Mouse (Mus musculus) forebrain, embryonic 13.5 days (tissue): ENCODE data around the gene Lhfp. TPM values are rescaled to one million over a fixed set of nuclear protein-coding genes. Genes with fewer than 3 reads are reported as not detected.
"Not testable (repeated sequence)": the region's sequence is repeated elsewhere in the genome, so short reads cannot be mapped to it uniquely, and the experiment has no call there.

Experiments used
- ATAC-seq: fragments of 200-750 bp; cut with Nextera tagmentation; 2 replicates; pipeline ENCODE4 v1.8.0; 2017
- H3K27ac ChIP-seq: fragments of 300-500 bp; sonication (generic); 2 replicates; pipeline ENCODE4 v1.5.1; 2015; ENCODE audit warnings: inconsistent platforms, mild to moderate bottlenecking, moderate library complexity
- H3K27me3 ChIP-seq: fragments of 300-500 bp; sonication (generic); 2 replicates; pipeline ENCODE4 v1.6.1; 2015; ENCODE audit warnings: mild to moderate bottlenecking, inconsistent platforms
- H3K36me3 ChIP-seq: fragments of 300-500 bp; sonication (generic); 2 replicates; pipeline ENCODE4 v1.6.1; 2015; ENCODE audit warnings: mild to moderate bottlenecking, inconsistent platforms; ENCODE audit not compliant: poor library complexity, severe bottlenecking
- H3K4me1 ChIP-seq: fragments of 300-500 bp; sonication (generic); 2 replicates; pipeline ENCODE4 v1.6.1; 2015; ENCODE audit warnings: inconsistent platforms
- H3K4me2 ChIP-seq: fragments of 300-500 bp; sonication (generic); 2 replicates; pipeline ENCODE4 v1.6.1; 2015; ENCODE audit warnings: inconsistent platforms, mild to moderate bottlenecking, moderate library complexity
- H3K4me3 ChIP-seq: fragments of 300-500 bp; sonication (generic); 2 replicates; pipeline ENCODE4 v1.5.1; 2015; ENCODE audit warnings: mild to moderate bottlenecking, inconsistent platforms
- H3K9ac ChIP-seq: fragments of 300-500 bp; sonication (generic); 2 replicates; pipeline ENCODE4 v1.6.1; 2015; ENCODE audit warnings: mild to moderate bottlenecking, inconsistent platforms
- H3K9me3 ChIP-seq: fragments of 300-500 bp; sonication (generic); replicated peaks from 2 replicates; pipeline ENCODE4 v1.6.1; 2016; ENCODE audit warnings: inconsistent platforms
- WGBS: fragments of 180-500 bp; shearing (Covaris S2); methylation state at CpG from one replicate; pipeline ENCODE4 v1.1.7; 2015; 5-methylcytosine and 5-hydroxymethylcytosine counted together
- polyA plus RNA-seq: library from polyadenylated mRNA; unstranded; fragments of >200 nt; fragmentation: Nextera tagmentation; extraction: Ambion mirVana; gene quantifications from 2 replicates; pipeline ENCODE4 v1.2.1, GENCODE M21; 2015

Gene Lhfp
- polyA plus RNA-seq, 1 experiment from 2014 or later, result 23.9 TPM

GRCm38 (mm10) chr3:53230562-53230961, 189.2 kb downstream of the Lhfp start:
- H3K27ac ChIP-seq, result no peak overlapping the region
- H3K4me3 ChIP-seq, result no peak overlapping the region
- 61% methylated on average over 3 of the region's 3 CpGs for WGBS
- H3K9ac ChIP-seq, result no peak overlapping the region
- H3K27me3 ChIP-seq, result no peaks in the 10 kb centered on the region
- peak; percentile 43; the same call in 1 of the 2 replicates for ATAC-seq
- no peaks in the 10 kb centered on the region for H3K36me3 ChIP-seq
- H3K4me1 ChIP-seq, result peaks cover 12% of the 10 kb centered on the region
- no peaks in the 10 kb centered on the region for H3K9me3 ChIP-seq
- H3K4me2 ChIP-seq, result no peak overlapping the region

- Histone ChIP-seq H3K4me1 (peaks cover 7% of the 10 kb centered on the region), H3K4me3 (no peak overlapping the region), H3K9ac (no peak overlapping the region), H3K36me3 (no peaks in the 10 kb centered on the region), H3K4me2 (no peak overlapping the region), H3K27ac (no peak overlapping the region), H3K27me3 (no peaks in the 10 kb centered on the region), H3K9me3 (no peaks in the 10 kb centered on the region)
- ATAC-seq, result no peak
- 56% methylated on average over 3 of the region's 3 CpGs for WGBS
Observed at GRCm38 (mm10) chr3:53231112-53231511, 189.8 kb downstream of the Lhfp start.

GRCm38 (mm10) chr3:53232411-53232810, 191.1 kb downstream of the Lhfp start:
- H3K27me3 ChIP-seq, H3K36me3 ChIP-seq, H3K27ac ChIP-seq, ATAC-seq, H3K4me1 ChIP-seq, H3K9me3 ChIP-seq, H3K9ac ChIP-seq, H3K4me2 ChIP-seq, H3K4me3 ChIP-seq: not testable (repeated sequence)
- WGBS, result 90% methylated on average over 9 of the region's 9 CpGs

- Histone ChIP-seq H3K4me2 (no peak overlapping the region), H3K4me1 (peaks cover 4% of the 10 kb centered on the region; the same call in 1 of the 2 replicates), H3K9ac (no peak overlapping the region), H3K4me3 (no peak overlapping the region), H3K9me3 (no peaks in the 10 kb centered on the region), H3K27me3 (no peaks in the 10 kb centered on the region), H3K36me3 (no peaks in the 10 kb centered on the region), H3K27ac (no peak overlapping the region)
- no peak for ATAC-seq
Observed at GRCm38 (mm10) chr3:53234689-53235088, 193.4 kb downstream of the Lhfp start.

- H3K36me3 ChIP-seq, result no peaks in the 10 kb centered on the region
- no peak for ATAC-seq
- H3K9ac ChIP-seq, result no peak overlapping the region
- 94% methylated on average over 3 of the region's 4 CpGs for WGBS
- no peaks in the 10 kb centered on the region for H3K4me1 ChIP-seq
- H3K27me3 ChIP-seq, result no peaks in the 10 kb centered on the region
- H3K4me2 ChIP-seq, result no peak overlapping the region
- no peak overlapping the region for H3K4me3 ChIP-seq
- H3K9me3 ChIP-seq, result no peaks in the 10 kb centered on the region
- H3K27ac ChIP-seq, result no peak overlapping the region
Observed at GRCm38 (mm10) chr3:53236471-53236870, 195.1 kb downstream of the Lhfp start.

- no peak overlapping the region for H3K9ac ChIP-seq
- H3K4me3 ChIP-seq, result no peak overlapping the region
- no peaks in the 10 kb centered on the region; the same call in 1 of the 2 replicates for H3K9me3 ChIP-seq
- H3K27me3 ChIP-seq, result no peaks in the 10 kb centered on the region
- no peak overlapping the region for H3K27ac ChIP-seq
- H3K36me3 ChIP-seq, result no peaks in the 10 kb centered on the region
- H3K4me1 ChIP-seq, result no peaks in the 10 kb centered on the region
- no peak overlapping the region for H3K4me2 ChIP-seq
- ATAC-seq, result no peak
- 93% methylated on average over 3 of the region's 3 CpGs for WGBS
Observed at GRCm38 (mm10) chr3:53240150-53240549, 198.8 kb downstream of the Lhfp start.

GRCm38 (mm10) chr3:53245571-53246208, 204.4 kb downstream of the Lhfp start:
- Histone ChIP-seq H3K4me3 (no peak overlapping the region), H3K4me1 (no peaks in the 10 kb centered on the region), H3K9ac (no peak overlapping the region), H3K9me3 (no peaks in the 10 kb centered on the region; the same call in none of the 2 replicates), H3K4me2 (no peak overlapping the region), H3K27me3 (no peaks in the 10 kb centered on the region), H3K27ac (no peak overlapping the region), H3K36me3 (no peaks in the 10 kb centered on the region)
- 92% methylated on average over 9 of the region's 9 CpGs for WGBS
- ATAC-seq, result no peak

- no peak for ATAC-seq
- Histone ChIP-seq H3K27me3 (no peaks in the 10 kb centered on the region), H3K4me2 (no peak overlapping the region), H3K4me3 (no peak overlapping the region), H3K9me3 (no peaks in the 10 kb centered on the region; the same call in none of the 2 replicates), H3K27ac (no peak overlapping the region), H3K9ac (no peak overlapping the region), H3K4me1 (no peaks in the 10 kb centered on the region), H3K36me3 (no peaks in the 10 kb centered on the region)
- WGBS, result 83% methylated on average over 3 of the region's 3 CpGs
Observed at GRCm38 (mm10) chr3:53247102-53247501, 205.8 kb downstream of the Lhfp start.

GRCm38 (mm10) chr3:53248158-53248874, 207.0 kb downstream of the Lhfp start:
- no peak for ATAC-seq
- 13% methylated on average over 10 of the region's 10 CpGs for WGBS
- Histone ChIP-seq H3K4me3 (no peak overlapping the region), H3K4me1 (peaks cover 6% of the 10 kb centered on the region), H3K9me3 (no peaks in the 10 kb centered on the region; the same call in 1 of the 2 replicates), H3K27me3 (no peaks in the 10 kb centered on the region), H3K9ac (no peak overlapping the region), H3K36me3 (no peaks in the 10 kb centered on the region), H3K27ac (no peak overlapping the region; the same call in 1 of the 2 replicates), H3K4me2 (no peak overlapping the region)

GRCm38 (mm10) chr3:53252556-53252955, 211.2 kb downstream of the Lhfp start:
- 95% methylated on average over 5 of the region's 5 CpGs for WGBS
- no peak overlapping the region for H3K27ac ChIP-seq
- peaks cover 10% of the 10 kb centered on the region for H3K4me1 ChIP-seq
- no peaks in the 10 kb centered on the region for H3K27me3 ChIP-seq
- no peak overlapping the region for H3K4me2 ChIP-seq
- no peak overlapping the region for H3K9ac ChIP-seq
- no peak for ATAC-seq
- H3K4me3 ChIP-seq, result no peak overlapping the region
- H3K36me3 ChIP-seq, result no peaks in the 10 kb centered on the region
- no peaks in the 10 kb centered on the region; the same call in 1 of the 2 replicates for H3K9me3 ChIP-seq

GRCm38 (mm10) chr3:53253223-53253832, 212.0 kb downstream of the Lhfp start:
- H3K27me3 ChIP-seq, result no peaks in the 10 kb centered on the region
- no peak for ATAC-seq
- no peak overlapping the region for H3K4me3 ChIP-seq
- no peak overlapping the region for H3K27ac ChIP-seq
- H3K9ac ChIP-seq, result no peak overlapping the region
- H3K4me1 ChIP-seq, result peaks cover 10% of the 10 kb centered on the region
- 69% methylated on average over 5 of the region's 5 CpGs for WGBS
- no peaks in the 10 kb centered on the region for H3K36me3 ChIP-seq
- no peak overlapping the region for H3K4me2 ChIP-seq
- H3K9me3 ChIP-seq, result no peaks in the 10 kb centered on the region

- WGBS, result 43% methylated on average over 7 of the region's 7 CpGs
- no peaks in the 10 kb centered on the region for H3K36me3 ChIP-seq
Observed at GRCm38 (mm10) chr3:53258657-53259158, 217.4 kb downstream of the Lhfp start.

More at GRCm38 (mm10) chr3:53258657-53259158, 217.4 kb downstream of the Lhfp start:
- no peak overlapping the region for H3K9ac ChIP-seq
- no peak overlapping the region for H3K4me2 ChIP-seq
- no peak overlapping the region for H3K4me3 ChIP-seq
- H3K27ac ChIP-seq, result no peak overlapping the region
- H3K27me3 ChIP-seq, result no peaks in the 10 kb centered on the region
- H3K4me1 ChIP-seq, result no peaks in the 10 kb centered on the region; the same call in 1 of the 2 replicates
- no peaks in the 10 kb centered on the region for H3K9me3 ChIP-seq
- ATAC-seq, result no peak
